Mouse (Mus musculus) adrenal gland, postnatal 36 days (tissue): ENCODE data around the gene 1700023F06Rik. TPM values are rescaled to one million over a fixed set of nuclear protein-coding genes. Genes with fewer than 3 reads are reported as not detected.

Experiments
- DNase-seq, 2 experiments: peaks; one replicate each; pipeline ENCODE4 v3.0.0; 2021; ENCODE audit warnings: mixed read lengths in 1 of 2
- total RNA-seq, 2 experiments: library from RNA; stranded (reverse); gene quantifications; 2 replicates each; pipeline ENCODE4 v1.2.3; 2021

The 1700023F06Rik gene
- total RNA-seq, 2 experiments from 2014 or later = not detected

- no peak for DNase-seq
Measured at GRCm38 (mm10) chr11:103181911-103182310, 26.4 kb downstream of the 1700023F06Rik start.

GRCm38 (mm10) chr11:103181349-103181748 lies 27.0 kb downstream of the 1700023F06Rik start:
- no peak for DNase-seq

GRCm38 (mm10) chr11:103180426-103180825 lies 27.9 kb downstream of the 1700023F06Rik start:
- DNase-seq = no peak

- no peak for DNase-seq
Measured at GRCm38 (mm10) chr11:103178748-103179147, 29.6 kb downstream of the 1700023F06Rik start.

- no peak for DNase-seq
Measured at GRCm38 (mm10) chr11:103177815-103178485, 30.4 kb downstream of the 1700023F06Rik start.

GRCm38 (mm10) chr11:103177216-103177615 lies 31.1 kb downstream of the 1700023F06Rik start:
- DNase-seq = no peak

GRCm38 (mm10) chr11:103176510-103176909 lies 31.8 kb downstream of the 1700023F06Rik start:
- DNase-seq = no peak

GRCm38 (mm10) chr11:103175688-103176442 lies 32.5 kb downstream of the 1700023F06Rik start:
- peak; percentile 45 to 64 for DNase-seq

- DNase-seq = peak; percentile 81
Measured at GRCm38 (mm10) chr11:103174891-103175391, 33.4 kb downstream of the 1700023F06Rik start.

- peak; percentile 73 to 74 for DNase-seq
Measured at GRCm38 (mm10) chr11:103174411-103174832, 33.9 kb downstream of the 1700023F06Rik start.

GRCm38 (mm10) chr11:103173771-103174344 lies 34.5 kb downstream of the 1700023F06Rik start:
- no peak for DNase-seq

- no peak for DNase-seq
Measured at GRCm38 (mm10) chr11:103173041-103173770, 35.2 kb downstream of the 1700023F06Rik start.

GRCm38 (mm10) chr11:103172392-103173040 lies 35.8 kb downstream of the 1700023F06Rik start:
- DNase-seq = no peak

GRCm38 (mm10) chr11:103171703-103172391 lies 36.5 kb downstream of the 1700023F06Rik start:
- DNase-seq = no peak

GRCm38 (mm10) chr11:103171286-103171620 lies 37.1 kb downstream of the 1700023F06Rik start:
- peak in 1 of 2 experiments; percentile 50 for DNase-seq

GRCm38 (mm10) chr11:103170494-103171285 lies 37.7 kb downstream of the 1700023F06Rik start, which contains the start of gene Fmnl1:
TSS of gene Fmnl1 (plus strand) at chr11:103171107.
- peak; percentile 58 to 71 for DNase-seq

GRCm38 (mm10) chr11:103170111-103170493 lies 38.3 kb downstream of the 1700023F06Rik start:
- no peak for DNase-seq

GRCm38 (mm10) chr11:103169664-103170063 lies 38.7 kb downstream of the 1700023F06Rik start:
- no peak for DNase-seq

- peak; percentile 82 to 83 for DNase-seq
Measured at GRCm38 (mm10) chr11:103168690-103169390, 39.5 kb downstream of the 1700023F06Rik start.
